Mouse (Mus musculus): ENCODE results near the gene Gm20695. TPM values are rescaled to one million over a fixed set of nuclear protein-coding genes. Genes with fewer than 3 reads are reported as not detected.
"Not testable (repeated sequence)": the region's sequence is repeated elsewhere in the genome, so short reads cannot be mapped to it uniquely, and the experiment has no call there.

Gm20695 gene
- not detected for total RNA-seq (2021)
- long read RNA-seq, experiment 1, partial matches to known transcripts = 0 of 2 reads
- long read RNA-seq, experiment 1, other reads (novel, unspliced or antisense) = 2 of 2 reads
- long read RNA-seq, experiment 2 = 0 reads

- peak; percentile 95 for DNase-seq
These were observed at the start of gene Gm20695, which contains the start of gene Zfp597 for GRCm38 (mm10) chr16:3884201-3885064. Gm20695 (plus strand) TSS chr16:3884648. Zfp597 (minus strand) TSS chr16:3884561.

- DNase-seq = no peak
These were observed 49.0 kb upstream of the Gm20695 start for GRCm38 (mm10) chr16:3835461-3835860.

GRCm38 (mm10) chr16:3839157-3839885, 45.1 kb upstream of the Gm20695 start:
- no peak for DNase-seq

- no peak for DNase-seq
These were observed 41.5 kb upstream of the Gm20695 start for GRCm38 (mm10) chr16:3842989-3843388.

GRCm38 (mm10) chr16:3843796-3844195, 40.7 kb upstream of the Gm20695 start:
- DNase-seq = no peak

- peak; percentile 94 for DNase-seq
These were observed 37.5 kb upstream of the Gm20695 start, which contains the start of gene Zfp174 for GRCm38 (mm10) chr16:3846711-3847518. Zfp174 (plus strand) TSS chr16:3847268.

GRCm38 (mm10) chr16:3847871-3848270, 36.6 kb upstream of the Gm20695 start:
- no peak for DNase-seq

- DNase-seq = no peak
These were observed 36.0 kb upstream of the Gm20695 start for GRCm38 (mm10) chr16:3848416-3848815.

GRCm38 (mm10) chr16:3851301-3851700, 33.1 kb upstream of the Gm20695 start:
- DNase-seq = not testable (repeated sequence)

- no peak for DNase-seq
These were observed 31.9 kb upstream of the Gm20695 start for GRCm38 (mm10) chr16:3852586-3852985.

- no peak for DNase-seq
These were observed 29.8 kb upstream of the Gm20695 start for GRCm38 (mm10) chr16:3854437-3855182.

- no peak for DNase-seq
These were observed 28.7 kb upstream of the Gm20695 start for GRCm38 (mm10) chr16:3855776-3856175.

- DNase-seq = no peak
These were observed 25.2 kb upstream of the Gm20695 start for GRCm38 (mm10) chr16:3859254-3859653.

- DNase-seq = no peak
These were observed 12.6 kb upstream of the Gm20695 start for GRCm38 (mm10) chr16:3871815-3872214.

GRCm38 (mm10) chr16:3872216-3873047, 12.0 kb upstream of the Gm20695 start, which contains the start of gene Naa60:
Naa60 (plus strand) TSS chr16:3872375.
- peak; percentile 92 for DNase-seq

- no peak for DNase-seq
These were observed 8.1 kb upstream of the Gm20695 start for GRCm38 (mm10) chr16:3876346-3876745.

GRCm38 (mm10) chr16:3885065-3885670, 720 bp downstream of the Gm20695 start:
- DNase-seq = no peak

GRCm38 (mm10) chr16:3891621-3892295, 7.3 kb downstream of the Gm20695 start:
- DNase-seq = no peak

- DNase-seq = no peak
These were observed 9.3 kb downstream of the Gm20695 start for GRCm38 (mm10) chr16:3893739-3894138.

Data from gastrocnemius, postnatal 25 days (tissue).